Mouse (Mus musculus) liver, postnatal 0 days (tissue): Measurements from ENCODE around the gene Rpusd2. TPM values are rescaled to one million over a fixed set of nuclear protein-coding genes. Genes with fewer than 3 reads are reported as not detected.
A peak's percentile ranks its signal among the peaks of the same experiment; 100 is the strongest.

Experiments used
- ATAC-seq: fragments of 200-750 bp; cut with Nextera tagmentation; 2 replicates; pipeline ENCODE4 v1.8.0; 2017; ENCODE audit warnings: mild to moderate bottlenecking, moderate library complexity
- DNase-seq: peaks from one replicate; pipeline ENCODE4 v3.0.0-alpha.2; 2016
- H3K27ac ChIP-seq: fragments of 300-500 bp; sonication (generic); 2 replicates; pipeline ENCODE4 v1.5.1; 2014; ENCODE audit warnings: antibody characterized with exemption, moderate library complexity, mild to moderate bottlenecking, low read depth
- H3K27me3 ChIP-seq: fragments of 300-500 bp; sonication (generic); 2 replicates; pipeline ENCODE4 v1.6.1; 2014; ENCODE audit warnings: low read length, control low read depth, mixed read lengths; ENCODE audit not compliant: insufficient read depth
- H3K36me3 ChIP-seq: fragments of 300-500 bp; sonication (generic); replicated peaks from 2 replicates; pipeline ENCODE4 v1.6.1; 2014; ENCODE audit warnings: mild to moderate bottlenecking, control low read depth, low read length, moderate library complexity, mixed read lengths; ENCODE audit not compliant: insufficient read depth
- H3K4me1 ChIP-seq: fragments of 300-500 bp; sonication (generic); 2 replicates; pipeline ENCODE4 v1.6.1; 2014; ENCODE audit warnings: antibody characterized with exemption, mild to moderate bottlenecking, control low read depth; ENCODE audit not compliant: insufficient read depth
- H3K4me2 ChIP-seq: fragments of 300-500 bp; sonication (generic); 2 replicates; pipeline ENCODE4 v1.6.1; 2014; ENCODE audit warnings: low read depth, mild to moderate bottlenecking, low read length, moderate library complexity, mixed read lengths
- H3K4me3 ChIP-seq: fragments of 300-500 bp; sonication (generic); 2 replicates; pipeline ENCODE4 v1.5.1; 2014; ENCODE audit warnings: low read depth, low read length
- H3K9ac ChIP-seq: fragments of 300-500 bp; sonication (generic); replicated peaks from 2 replicates; pipeline ENCODE4 v1.6.1; 2014; ENCODE audit warnings: mild to moderate bottlenecking, moderate library complexity
- H3K9me3 ChIP-seq: fragments of 300-500 bp; sonication (generic); 2 replicates; pipeline ENCODE4 v1.6.1; 2016; ENCODE audit warnings: mild to moderate bottlenecking, control low read depth, low read length, mixed read lengths
- CTCF ChIP-seq: sonication (generic); IDR thresholded peaks from 2 replicates; pipeline ENCODE4 v1.5.1; 2016; ENCODE audit warnings: antibody characterized with exemption, low read depth
- EP300 ChIP-seq: IDR thresholded peaks from 2 replicates; pipeline ENCODE4 v1.6.1; 2016; ENCODE audit warnings: antibody characterized with exemption, low read depth, mild to moderate bottlenecking
- WGBS: fragments of 180-500 bp; shearing (Covaris S2); extraction: QIAGEN DNeasy Blood & Tissue Kit; methylation state at CpG from one replicate; pipeline ENCODE4 v1.1.7; 2014; ENCODE audit not compliant: insufficient replicate concordance; 5-methylcytosine and 5-hydroxymethylcytosine counted together
- polyA plus RNA-seq: library from polyadenylated mRNA; unstranded; fragments of >200 nt; fragmentation: Nextera tagmentation; extraction: Ambion mirVana; gene quantifications from 2 replicates; pipeline ENCODE4 v1.2.1, GENCODE M21; 2015

Gene Rpusd2
- polyA plus RNA-seq, 1 experiment from 2014 or later, result 2.1 TPM

- TF ChIP-seq CTCF (no peak), EP300 (no peak)
- Histone ChIP-seq H3K4me1 (peaks cover 12% of the 10 kb centered on the region), H3K36me3 (no peaks in the 10 kb centered on the region), H3K4me2 (no peak overlapping the region), H3K4me3 (no peak overlapping the region), H3K27ac (no peak overlapping the region), H3K27me3 (no peaks in the 10 kb centered on the region), H3K9ac (no peak overlapping the region), H3K9me3 (no peaks in the 10 kb centered on the region)
- 76% methylated on average over 2 of the region's 2 CpGs for WGBS
- DNase-seq (no peak), ATAC-seq (no peak)
Observed at GRCm38 (mm10) chr2:119045163-119045562, 10.6 kb downstream of the Rpusd2 start.

DNA sequence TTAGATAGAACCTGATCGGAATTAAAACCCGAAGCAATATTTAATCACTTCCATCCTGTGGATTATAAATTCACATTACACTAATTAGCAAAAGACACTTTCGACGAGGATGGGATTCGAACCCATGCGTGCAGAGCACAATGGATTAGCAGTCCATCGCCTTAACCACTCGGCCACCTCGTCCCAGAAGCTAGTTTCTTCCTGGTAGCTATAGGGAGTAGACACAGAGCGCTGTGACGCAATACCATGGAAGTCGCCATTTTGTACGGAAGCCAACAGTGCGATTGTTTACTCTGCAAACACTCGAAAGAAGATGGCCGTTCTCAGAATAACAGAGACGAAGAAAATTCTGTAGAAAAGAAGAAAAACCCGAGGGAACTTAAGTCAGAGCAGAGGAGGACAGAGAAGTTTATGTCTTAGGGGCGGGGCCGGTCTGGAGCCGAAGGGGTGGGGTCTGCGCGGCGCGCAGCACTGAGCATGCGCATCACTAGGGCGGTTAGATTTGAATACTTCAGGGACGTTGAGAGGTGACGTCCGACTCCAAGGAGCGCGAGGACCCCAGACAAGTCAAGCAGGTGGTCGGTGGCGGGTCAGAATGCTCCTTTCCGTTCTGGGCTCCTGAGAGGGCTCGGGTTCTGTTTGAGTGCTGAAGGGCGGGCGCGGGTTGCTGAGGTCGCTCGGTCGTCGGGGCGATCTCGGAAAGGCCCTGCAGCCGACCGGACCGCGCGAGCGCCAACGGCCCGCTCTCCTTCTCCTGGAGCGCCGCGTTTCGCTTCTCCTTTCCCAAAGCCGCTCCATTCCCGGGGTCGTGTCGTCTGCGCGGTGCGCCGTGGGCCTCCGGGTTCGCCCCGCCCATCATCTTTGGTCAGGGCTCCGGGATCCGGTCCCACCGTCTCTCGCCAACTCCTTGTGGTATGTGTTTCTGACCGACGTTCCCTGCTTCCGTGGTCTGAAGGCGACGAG, 12.3 kb downstream of the Rpusd2 start, which contains the start of gene Knl1:
Knl1 (plus strand) TSS at position 471 of the 963 bp plus-strand sequence.
- ATAC-seq, result peak; percentile 93
- peak within 1 kb of the TSS; percentile 85 for H3K27ac ChIP-seq
- TF ChIP-seq EP300 (peak; percentile 63), CTCF (no peak)
- H3K4me1 ChIP-seq, result peaks cover 12% of the 10 kb centered on the region
- no peaks in the 10 kb centered on the region for H3K36me3 ChIP-seq
- peak; percentile 96 for DNase-seq
- peak within 1 kb of the TSS; percentile 92 for H3K9ac ChIP-seq
- under 1% methylated on average over 77 of the region's 77 CpGs for WGBS
- H3K27me3 ChIP-seq, result no peaks in the 10 kb centered on the region
- H3K9me3 ChIP-seq, result no peaks in the 10 kb centered on the region
- peak within 1 kb of the TSS; percentile 71 for H3K4me2 ChIP-seq
- peak within 1 kb of the TSS; percentile 93 for H3K4me3 ChIP-seq

DNA sequence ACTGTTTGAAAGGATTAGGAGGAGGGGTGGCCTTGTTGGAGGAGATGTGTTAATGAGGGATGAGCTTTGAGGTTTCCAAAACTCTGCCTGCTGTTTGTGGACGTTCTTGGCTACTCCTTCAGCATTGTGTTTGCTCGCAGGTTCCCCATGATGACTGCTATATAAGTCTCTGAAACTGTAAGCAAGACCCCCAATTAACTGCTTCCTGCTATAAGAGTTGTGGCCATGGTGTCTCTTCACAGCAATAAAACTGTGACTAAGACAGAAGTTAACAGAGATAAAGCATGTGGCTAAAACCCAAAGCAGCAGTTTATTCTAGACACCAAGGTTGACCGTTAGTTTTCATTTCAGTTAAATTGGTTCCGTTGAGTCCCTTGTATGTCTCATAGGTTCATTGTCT, 13.3 kb downstream of the Rpusd2 start:
- H3K36me3 ChIP-seq, result no peaks in the 10 kb centered on the region
- peak overlapping the region; percentile 71 for H3K4me2 ChIP-seq
- ATAC-seq, result no peak

GRCm38 (mm10) chr2:119050132-119050650, 15.6 kb downstream of the Rpusd2 start:
- H3K4me2 ChIP-seq, result no peak overlapping the region

More for the DNA sequence above, 13.3 kb downstream of the Rpusd2 start:
- peak overlapping the region; percentile 92 for H3K9ac ChIP-seq
- 8% methylated on average over 4 of the region's 4 CpGs for WGBS
- no peaks in the 10 kb centered on the region for H3K27me3 ChIP-seq
- peaks cover 12% of the 10 kb centered on the region for H3K4me1 ChIP-seq
- H3K4me3 ChIP-seq, result peak overlapping the region; percentile 93
- TF ChIP-seq CTCF, result no peak
- H3K27ac ChIP-seq, result peak overlapping the region; percentile 0; the same call in 1 of the 2 replicates
- DNase-seq, result no peak
- no peaks in the 10 kb centered on the region for H3K9me3 ChIP-seq

GRCm38 (mm10) chr2:119060139-119060538, 25.5 kb downstream of the Rpusd2 start:
- TF ChIP-seq EP300, result 0 out of 2 replicates have a peak, but pooled peaks have one; percentile 24
- TF ChIP-seq CTCF, result no peak
- WGBS, result 49% methylated on average over 2 of the region's 2 CpGs
- H3K4me1 ChIP-seq, result no peaks in the 10 kb centered on the region
- no peaks in the 10 kb centered on the region for H3K9me3 ChIP-seq
- no peak overlapping the region for H3K27ac ChIP-seq
- no peak overlapping the region for H3K4me2 ChIP-seq
- H3K27me3 ChIP-seq, result no peaks in the 10 kb centered on the region
- H3K9ac ChIP-seq, result no peak overlapping the region
- peaks cover 38% of the 10 kb centered on the region for H3K36me3 ChIP-seq
- DNase-seq (no peak), ATAC-seq (no peak)
- H3K4me3 ChIP-seq, result no peak overlapping the region

More at GRCm38 (mm10) chr2:119050132-119050650, 15.6 kb downstream of the Rpusd2 start:
- H3K36me3 ChIP-seq, result no peaks in the 10 kb centered on the region
- H3K4me1 ChIP-seq, result peaks cover 12% of the 10 kb centered on the region
- H3K9me3 ChIP-seq, result no peaks in the 10 kb centered on the region
- no peak overlapping the region for H3K27ac ChIP-seq
- H3K27me3 ChIP-seq, result no peaks in the 10 kb centered on the region
- no peak for TF ChIP-seq CTCF
- TF ChIP-seq EP300, result no peak
- 50% methylated on average over 4 of the region's 4 CpGs for WGBS
- DNase-seq (no peak), ATAC-seq (no peak)
- H3K9ac ChIP-seq, result no peak overlapping the region
- H3K4me3 ChIP-seq, result no peak overlapping the region

- H3K27ac ChIP-seq, result no peak overlapping the region
- TF ChIP-seq EP300, result no peak
- TF ChIP-seq CTCF, result no peak
- no peaks in the 10 kb centered on the region for H3K27me3 ChIP-seq
- H3K4me1 ChIP-seq, result no peaks in the 10 kb centered on the region
- ATAC-seq (no peak), DNase-seq (no peak)
- no peak overlapping the region for H3K9ac ChIP-seq
- H3K9me3 ChIP-seq, result no peaks in the 10 kb centered on the region
- no peak overlapping the region for H3K4me3 ChIP-seq
- WGBS, result 88% methylated on average over 4 of the region's 4 CpGs
- peaks cover 42% of the 10 kb centered on the region for H3K36me3 ChIP-seq
- H3K4me2 ChIP-seq, result no peak overlapping the region
Observed at GRCm38 (mm10) chr2:119072397-119072796, 37.8 kb downstream of the Rpusd2 start.
